Mouse (Mus musculus): Measurements from ENCODE around the gene Slc26a3. TPM values are rescaled to one million over a fixed set of nuclear protein-coding genes. Genes with fewer than 3 reads are reported as not detected.

The Slc26a3 gene
- total RNA-seq, 1 experiment from 2014 or later, result not detected

- peak; percentile 93 to 94 for ATAC-seq (replicated peaks in 1 of 2; ENCODE audit: insufficient read depth in 1 of 2, low FRiP score in 2 of 2, low TSS enrichment in 1 of 2, low read depth in 1 of 2, poor library complexity in 2 of 2, severe bottlenecking in 2 of 2)
Measured at GRCm38 (mm10) chr12:31499314-31500131, 108.9 kb downstream of the Slc26a3 start, which contains the start of gene Cbll1. Gene Cbll1 (minus strand): TSS chr12:31499616.

- ATAC-seq (replicated peaks in 1 of 2; ENCODE audit: insufficient read depth in 1 of 2, low FRiP score in 2 of 2, low TSS enrichment in 1 of 2, low read depth in 1 of 2, poor library complexity in 2 of 2, severe bottlenecking in 2 of 2), result no peak
Measured at GRCm38 (mm10) chr12:31500196-31500595, 109.5 kb downstream of the Slc26a3 start.

- ATAC-seq (replicated peaks in 1 of 2; ENCODE audit: insufficient read depth in 1 of 2, low FRiP score in 2 of 2, low TSS enrichment in 1 of 2, low read depth in 1 of 2, poor library complexity in 2 of 2, severe bottlenecking in 2 of 2), result no peak
Measured at GRCm38 (mm10) chr12:31501266-31501665, 110.6 kb downstream of the Slc26a3 start.

- ATAC-seq (replicated peaks in 1 of 2; ENCODE audit: insufficient read depth in 1 of 2, low FRiP score in 2 of 2, low TSS enrichment in 1 of 2, low read depth in 1 of 2, poor library complexity in 2 of 2, severe bottlenecking in 2 of 2), result no peak
Measured at GRCm38 (mm10) chr12:31503211-31503610, 112.5 kb downstream of the Slc26a3 start.

- no peak for ATAC-seq (replicated peaks in 1 of 2; ENCODE audit: insufficient read depth in 1 of 2, low FRiP score in 2 of 2, low TSS enrichment in 1 of 2, low read depth in 1 of 2, poor library complexity in 2 of 2, severe bottlenecking in 2 of 2)
Measured at GRCm38 (mm10) chr12:31507718-31508364, 117.2 kb downstream of the Slc26a3 start.

GRCm38 (mm10) chr12:31508496-31508895 lies 117.8 kb downstream of the Slc26a3 start:
- no peak for ATAC-seq (replicated peaks in 1 of 2; ENCODE audit: insufficient read depth in 1 of 2, low FRiP score in 2 of 2, low TSS enrichment in 1 of 2, low read depth in 1 of 2, poor library complexity in 2 of 2, severe bottlenecking in 2 of 2)

- ATAC-seq (replicated peaks in 1 of 2; ENCODE audit: insufficient read depth in 1 of 2, low FRiP score in 2 of 2, low TSS enrichment in 1 of 2, low read depth in 1 of 2, poor library complexity in 2 of 2, severe bottlenecking in 2 of 2), result no peak
Measured at GRCm38 (mm10) chr12:31511218-31511617, 120.5 kb downstream of the Slc26a3 start.

- no peak for ATAC-seq (replicated peaks in 1 of 2; ENCODE audit: insufficient read depth in 1 of 2, low FRiP score in 2 of 2, low TSS enrichment in 1 of 2, low read depth in 1 of 2, poor library complexity in 2 of 2, severe bottlenecking in 2 of 2)
Measured at GRCm38 (mm10) chr12:31512634-31513411, 122.2 kb downstream of the Slc26a3 start.

- no peak for ATAC-seq (replicated peaks in 1 of 2; ENCODE audit: insufficient read depth in 1 of 2, low FRiP score in 2 of 2, low TSS enrichment in 1 of 2, low read depth in 1 of 2, poor library complexity in 2 of 2, severe bottlenecking in 2 of 2)
Measured at GRCm38 (mm10) chr12:31513724-31514503, 123.2 kb downstream of the Slc26a3 start.

- peak in 1 of 2 experiments; percentile 47; a peak in 1 of 4 replicates for ATAC-seq (replicated peaks in 1 of 2; ENCODE audit: insufficient read depth in 1 of 2, low FRiP score in 2 of 2, low TSS enrichment in 1 of 2, low read depth in 1 of 2, poor library complexity in 2 of 2, severe bottlenecking in 2 of 2)
Measured at GRCm38 (mm10) chr12:31520119-31520518, 129.4 kb downstream of the Slc26a3 start.

- no peak for ATAC-seq (replicated peaks in 1 of 2; ENCODE audit: insufficient read depth in 1 of 2, low FRiP score in 2 of 2, low TSS enrichment in 1 of 2, low read depth in 1 of 2, poor library complexity in 2 of 2, severe bottlenecking in 2 of 2)
Measured at GRCm38 (mm10) chr12:31521371-31521770, 130.7 kb downstream of the Slc26a3 start.

Other genes with a start within 250 kb of the Slc26a3 start
- not detected in 2 replicates for gene Gm6993, start 150.1 kb upstream of the Slc26a3 start, total RNA-seq (2017)
- not detected in 2 replicates for gene Lamb1, start 125.6 kb upstream of the Slc26a3 start, total RNA-seq (2017)
- gene Dld, start 39.4 kb upstream of the Slc26a3 start, total RNA-seq (2017), result 119 and 132 TPM in 2 replicates
- 9.4 and 9.7 TPM in 2 replicates for gene Cbll1, start 108.7 kb downstream of the Slc26a3 start, total RNA-seq (2017)
- gene Slc26a4, start 169.1 kb downstream of the Slc26a3 start, total RNA-seq (2017), result not detected in 2 replicates
- gene Bcap29, start 243.8 kb downstream of the Slc26a3 start, total RNA-seq (2017), result 47.6 and 49.2 TPM in 2 replicates